Mouse (Mus musculus): ENCODE data around the gene Cmbl. TPM values are rescaled to one million over a fixed set of nuclear protein-coding genes. Genes with fewer than 3 reads are reported as not detected.
"Not testable (repeated sequence)": the region's sequence is repeated elsewhere in the genome, so short reads cannot be mapped to it uniquely, and the experiment has no call there.

Cmbl gene
- polyA plus RNA-seq, 1 experiment from 2014 or later, result 5.4 TPM

GRCm38 (mm10) chr15:31568581-31568996, 3.4 kb downstream of the Cmbl start:
- Histone ChIP-seq H3K36me3 (ENCODE audit: control insufficient read depth, insufficient read depth, low read length) (no peaks in the 10 kb centered on the region), H3K27me3 (ENCODE audit: control insufficient read depth, insufficient read depth, low read length) (no peaks in the 10 kb centered on the region), H3K4me1 (ENCODE audit: control insufficient read depth, insufficient read depth, low read length) (no peaks in the 10 kb centered on the region), H3K27ac (replicated peaks; ENCODE audit: low read depth, low read length) (no peak overlapping the region), H3K9ac (replicated peaks; ENCODE audit: low read length) (no peak overlapping the region), H3K9me3 (ENCODE audit: control insufficient read depth, low read length) (no peaks in the 10 kb centered on the region), H3K4me2 (ENCODE audit: low read length) (no peak overlapping the region), H3K4me3 (replicated peaks; ENCODE audit: low read depth, low read length) (no peak overlapping the region)
- no peak for ATAC-seq (ENCODE audit: low FRiP score, low TSS enrichment)
- WGBS, result 25% methylated on average over 12 of the region's 12 CpGs
- DNase-seq, result no peak

- ATAC-seq (ENCODE audit: low FRiP score, low TSS enrichment) (no peak), DNase-seq (no peak)
- H3K36me3 ChIP-seq (ENCODE audit: control insufficient read depth, insufficient read depth, low read length), result no peaks in the 10 kb centered on the region
- WGBS, result 81% methylated on average over 9 of the region's 9 CpGs
- no peak overlapping the region for H3K4me2 ChIP-seq (ENCODE audit: low read length)
- H3K27ac ChIP-seq (replicated peaks; ENCODE audit: low read depth, low read length), result no peak overlapping the region
- H3K9ac ChIP-seq (replicated peaks; ENCODE audit: low read length), result no peak overlapping the region
- no peaks in the 10 kb centered on the region for H3K9me3 ChIP-seq (ENCODE audit: control insufficient read depth, low read length)
- H3K4me1 ChIP-seq (ENCODE audit: control insufficient read depth, insufficient read depth, low read length), result no peaks in the 10 kb centered on the region
- no peak overlapping the region for H3K4me3 ChIP-seq (replicated peaks; ENCODE audit: low read depth, low read length)
- H3K27me3 ChIP-seq (ENCODE audit: control insufficient read depth, insufficient read depth, low read length), result no peaks in the 10 kb centered on the region
Measured at GRCm38 (mm10) chr15:31569325-31570022, 4.3 kb downstream of the Cmbl start.

DNA sequence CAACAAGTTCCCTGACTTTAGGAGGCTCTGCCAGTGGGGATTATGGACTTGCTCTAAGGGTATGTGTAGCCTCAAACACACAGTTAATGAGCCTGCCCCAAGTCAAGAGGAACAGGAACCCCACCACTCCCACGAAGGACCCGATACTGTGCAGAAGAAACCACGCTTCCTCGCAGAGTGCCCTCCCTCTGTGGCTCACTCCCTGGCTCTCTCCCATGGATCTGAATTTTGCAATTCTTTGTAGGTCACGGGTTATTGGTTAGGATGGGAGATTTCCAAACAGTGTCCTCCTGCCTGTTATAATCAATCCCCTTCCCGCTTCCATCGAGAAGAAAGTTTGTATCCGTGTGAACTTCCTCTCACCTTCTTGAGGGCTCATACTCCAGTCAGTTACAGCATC, 5.8 kb downstream of the Cmbl start:
- ATAC-seq (ENCODE audit: low FRiP score, low TSS enrichment), result no peak
- 92% methylated on average over 8 of the region's 8 CpGs for WGBS
- H3K9me3 ChIP-seq (ENCODE audit: control insufficient read depth, low read length), result no peaks in the 10 kb centered on the region
- H3K4me2 ChIP-seq (ENCODE audit: low read length), result no peak overlapping the region
- no peaks in the 10 kb centered on the region for H3K27me3 ChIP-seq (ENCODE audit: control insufficient read depth, insufficient read depth, low read length)
- no peak overlapping the region for H3K27ac ChIP-seq (replicated peaks; ENCODE audit: low read depth, low read length)
- DNase-seq, result no peak
- H3K4me1 ChIP-seq (ENCODE audit: control insufficient read depth, insufficient read depth, low read length), result no peaks in the 10 kb centered on the region
- H3K36me3 ChIP-seq (ENCODE audit: control insufficient read depth, insufficient read depth, low read length), result no peaks in the 10 kb centered on the region
- no peak overlapping the region for H3K9ac ChIP-seq (replicated peaks; ENCODE audit: low read length)
- H3K4me3 ChIP-seq (replicated peaks; ENCODE audit: low read depth, low read length), result no peak overlapping the region

DNA sequence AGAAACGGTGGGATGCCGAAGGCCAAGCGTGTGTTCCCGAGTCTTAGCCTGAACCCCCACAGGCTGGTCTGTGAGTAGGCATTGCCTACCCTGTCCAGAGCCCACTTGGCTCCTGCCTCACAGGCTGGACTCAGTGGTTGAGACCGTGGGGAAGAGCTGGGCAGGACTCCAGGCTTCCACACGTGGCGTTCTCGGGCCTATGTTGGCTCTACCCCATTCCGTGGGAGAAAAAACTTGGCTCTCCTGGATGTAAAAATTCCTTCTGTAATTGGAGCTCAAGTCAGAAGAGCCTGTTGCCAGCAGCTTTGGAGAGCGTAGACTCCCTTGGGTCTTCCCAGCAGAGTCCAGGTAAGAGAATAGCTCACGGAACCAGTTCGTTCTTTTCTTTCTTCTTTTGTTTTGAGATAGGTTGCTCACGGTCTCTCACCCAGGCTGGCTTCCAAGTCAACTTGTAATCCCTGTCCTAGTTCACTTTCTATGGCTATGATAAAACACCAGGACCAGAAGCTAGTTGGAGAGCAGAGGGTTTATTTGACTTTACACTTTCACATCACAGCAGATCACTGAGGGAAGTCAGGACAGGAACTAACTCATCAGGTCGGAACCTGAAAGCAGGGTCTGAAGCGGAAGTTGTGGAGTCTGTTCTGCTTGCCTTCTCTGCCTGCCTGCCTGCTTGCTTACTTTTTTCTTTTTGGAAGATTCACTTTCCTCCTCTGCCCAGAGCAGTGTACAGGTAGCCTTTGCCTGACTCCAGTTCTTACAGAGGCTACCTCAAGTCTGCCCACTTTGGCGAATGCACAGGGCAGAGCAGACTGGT, 6.9 kb downstream of the Cmbl start:
- Histone ChIP-seq H3K9me3 (ENCODE audit: control insufficient read depth, low read length) (no peaks in the 10 kb centered on the region), H3K4me1 (ENCODE audit: control insufficient read depth, insufficient read depth, low read length) (no peaks in the 10 kb centered on the region), H3K36me3 (ENCODE audit: control insufficient read depth, insufficient read depth, low read length) (no peaks in the 10 kb centered on the region), H3K27ac (replicated peaks; ENCODE audit: low read depth, low read length) (no peak overlapping the region), H3K9ac (replicated peaks; ENCODE audit: low read length) (no peak overlapping the region), H3K4me3 (replicated peaks; ENCODE audit: low read depth, low read length) (no peak overlapping the region), H3K27me3 (ENCODE audit: control insufficient read depth, insufficient read depth, low read length) (no peaks in the 10 kb centered on the region), H3K4me2 (ENCODE audit: low read length) (no peak overlapping the region)
- DNase-seq, result no peak
- no peak for ATAC-seq (ENCODE audit: low FRiP score, low TSS enrichment)
- 91% methylated on average over 16 of the region's 16 CpGs for WGBS

DNA sequence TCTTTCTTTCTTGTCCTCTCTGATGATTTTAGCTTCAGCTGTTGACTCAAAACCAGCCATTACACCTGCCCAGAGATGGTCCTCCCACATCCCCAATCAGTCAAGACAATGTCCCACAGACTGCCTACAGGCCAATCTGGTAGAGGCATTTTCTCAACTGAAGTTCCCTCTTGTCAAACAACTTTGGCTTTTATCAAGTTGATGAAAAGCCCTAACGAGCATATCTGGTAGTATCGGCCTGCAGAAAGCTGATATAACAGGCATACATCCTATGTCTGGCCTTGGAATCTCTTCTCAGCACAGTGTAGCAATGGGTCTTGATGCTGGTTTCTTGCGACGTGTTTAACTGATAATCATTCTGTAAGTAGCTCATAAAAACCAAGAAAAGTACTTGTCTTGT, 8.1 kb downstream of the Cmbl start:
- no peaks in the 10 kb centered on the region for H3K27me3 ChIP-seq (ENCODE audit: control insufficient read depth, insufficient read depth, low read length)
- H3K4me2 ChIP-seq (ENCODE audit: low read length), result no peak overlapping the region
- WGBS, result 89% methylated on average over 4 of the region's 4 CpGs
- H3K9ac ChIP-seq (replicated peaks; ENCODE audit: low read length), result no peak overlapping the region
- no peak overlapping the region for H3K27ac ChIP-seq (replicated peaks; ENCODE audit: low read depth, low read length)
- no peak overlapping the region for H3K4me3 ChIP-seq (replicated peaks; ENCODE audit: low read depth, low read length)
- no peaks in the 10 kb centered on the region for H3K4me1 ChIP-seq (ENCODE audit: control insufficient read depth, insufficient read depth, low read length)
- H3K9me3 ChIP-seq (ENCODE audit: control insufficient read depth, low read length), result no peaks in the 10 kb centered on the region
- DNase-seq, result no peak
- no peak for ATAC-seq (ENCODE audit: low FRiP score, low TSS enrichment)
- no peaks in the 10 kb centered on the region for H3K36me3 ChIP-seq (ENCODE audit: control insufficient read depth, insufficient read depth, low read length)

GRCm38 (mm10) chr15:31573692-31574091, 8.5 kb downstream of the Cmbl start:
- no peak overlapping the region for H3K4me2 ChIP-seq (ENCODE audit: low read length)
- H3K36me3 ChIP-seq (ENCODE audit: control insufficient read depth, insufficient read depth, low read length), result no peaks in the 10 kb centered on the region
- no peaks in the 10 kb centered on the region for H3K27me3 ChIP-seq (ENCODE audit: control insufficient read depth, insufficient read depth, low read length)
- no peak overlapping the region for H3K9ac ChIP-seq (replicated peaks; ENCODE audit: low read length)
- H3K27ac ChIP-seq (replicated peaks; ENCODE audit: low read depth, low read length), result no peak overlapping the region
- H3K9me3 ChIP-seq (ENCODE audit: control insufficient read depth, low read length), result no peaks in the 10 kb centered on the region
- no peak for ATAC-seq (ENCODE audit: low FRiP score, low TSS enrichment)
- no peaks in the 10 kb centered on the region for H3K4me1 ChIP-seq (ENCODE audit: control insufficient read depth, insufficient read depth, low read length)
- no peak overlapping the region for H3K4me3 ChIP-seq (replicated peaks; ENCODE audit: low read depth, low read length)
- no peak for DNase-seq

- Histone ChIP-seq H3K9me3 (ENCODE audit: control insufficient read depth, low read length) (no peaks in the 10 kb centered on the region), H3K4me1 (ENCODE audit: control insufficient read depth, insufficient read depth, low read length) (no peaks in the 10 kb centered on the region), H3K4me2 (ENCODE audit: low read length) (no peak overlapping the region), H3K4me3 (replicated peaks; ENCODE audit: low read depth, low read length) (no peak overlapping the region), H3K27me3 (ENCODE audit: control insufficient read depth, insufficient read depth, low read length) (no peaks in the 10 kb centered on the region), H3K36me3 (ENCODE audit: control insufficient read depth, insufficient read depth, low read length) (no peaks in the 10 kb centered on the region), H3K9ac (replicated peaks; ENCODE audit: low read length) (no peak overlapping the region), H3K27ac (replicated peaks; ENCODE audit: low read depth, low read length) (no peak overlapping the region)
- WGBS, result 80% methylated on average over 5 of the region's 5 CpGs
- DNase-seq, result no peak
- ATAC-seq (ENCODE audit: low FRiP score, low TSS enrichment), result no peak
Measured at GRCm38 (mm10) chr15:31576076-31576475, 10.9 kb downstream of the Cmbl start.

GRCm38 (mm10) chr15:31581086-31581485, 15.9 kb downstream of the Cmbl start:
- not testable (repeated sequence) for H3K4me1 ChIP-seq (ENCODE audit: control insufficient read depth, insufficient read depth, low read length); H3K36me3 ChIP-seq (ENCODE audit: control insufficient read depth, insufficient read depth, low read length); H3K9me3 ChIP-seq (ENCODE audit: control insufficient read depth, low read length); H3K9ac ChIP-seq (replicated peaks; ENCODE audit: low read length); DNase-seq; H3K27ac ChIP-seq (replicated peaks; ENCODE audit: low read depth, low read length); H3K4me3 ChIP-seq (replicated peaks; ENCODE audit: low read depth, low read length); H3K4me2 ChIP-seq (ENCODE audit: low read length); H3K27me3 ChIP-seq (ENCODE audit: control insufficient read depth, insufficient read depth, low read length); ATAC-seq (ENCODE audit: low FRiP score, low TSS enrichment)
- 96% methylated on average over 2 of the region's 2 CpGs for WGBS

All from midbrain, embryonic 14.5 days (tissue).